Comparison of ENCODE assay signal across 13 mouse cellular contexts in genomic region chr9:34986156-34986555, GRCm38 (mm10).
DNase-seq lines count a peak whose midpoint lies in the region; ATAC-seq lines count a peak whose summit lies in the region.
"Had no signal": no experiment of that assay in that cellular context is flagged by ENCODE, and none has a peak within 500 bp of the region (broad histone marks: within the 10 kb centered on the region; RNA-seq: fewer than 3 reads in every experiment).

No protein-coding gene starts in this region.

- no peak overlapping the region for H3K9ac ChIP-seq in liver, embryonic 11.5 days (ENCODE audit: low read depth, low read length)
- no peak overlapping the region for H3K9ac ChIP-seq in kidney, embryonic 14.5 days (ENCODE audit: low read depth, low read length)
- H3K9ac ChIP-seq: embryonic facial prominence, embryonic 12.5 days; liver, embryonic 14.5 days; neural tube, embryonic 12.5 days had no signal

- no peak for ATAC-seq in liver, embryonic 11.5 days (replicated peaks; ENCODE audit: low FRiP score)
- no peak for ATAC-seq in kidney, embryonic 14.5 days (ENCODE audit: low FRiP score, low TSS enrichment)
- ATAC-seq: CD4-positive, CD25-positive, alpha-beta regulatory T cell, adult 4 months had no signal

- H3K4me3 ChIP-seq in liver, embryonic 11.5 days (ENCODE audit: low read depth, low read length), result no peak overlapping the region
- no peak overlapping the region for H3K4me3 ChIP-seq in kidney, embryonic 14.5 days (ENCODE audit: low read length)
- H3K4me3 ChIP-seq: embryonic facial prominence, embryonic 12.5 days; neural tube, embryonic 12.5 days had no signal

- H3K36me3 ChIP-seq in liver, embryonic 11.5 days (ENCODE audit: control insufficient read depth, insufficient read depth, low read length), result no peaks in the 10 kb centered on the region
- H3K36me3 ChIP-seq in kidney, embryonic 14.5 days (ENCODE audit: control insufficient read depth, insufficient read depth, low read length), result no peaks in the 10 kb centered on the region
- H3K36me3 ChIP-seq: embryonic facial prominence, embryonic 12.5 days; neural tube, embryonic 12.5 days had no signal

- DNase-seq in cerebellum, postnatal 14 days, result peak; percentile 52 to 63
- no peak for DNase-seq in cerebellum, adult 11 months
- peak; percentile 61 for DNase-seq in MN1 (ENCODE audit: low spot score)
- peak; percentile 36 for DNase-seq in layer of hippocampus, adult 9-10 months (ENCODE audit: low spot score)
- DNase-seq in right cerebral cortex, adult 18-20 months, result peak; percentile 69
- DNase-seq in liver, embryonic 11.5 days (ENCODE audit: low spot score), result no peak
- no peak for DNase-seq in kidney, adult 8-10 months
- DNase-seq: kidney, adult 2 months had no signal

- no peak overlapping the region for H3K4me2 ChIP-seq in liver, embryonic 11.5 days
- no peak overlapping the region for H3K4me2 ChIP-seq in kidney, embryonic 14.5 days (replicated peaks; ENCODE audit: low read depth, low read length)
- H3K4me2 ChIP-seq: embryonic facial prominence, embryonic 12.5 days; neural tube, embryonic 12.5 days had no signal

- no peaks in the 10 kb centered on the region for H3K9me3 ChIP-seq in liver, embryonic 11.5 days (ENCODE audit: control insufficient read depth, low read length)
- H3K9me3 ChIP-seq in kidney, embryonic 14.5 days (ENCODE audit: control insufficient read depth, low read length), result no peaks in the 10 kb centered on the region
- H3K9me3 ChIP-seq: embryonic facial prominence, embryonic 12.5 days; neural tube, embryonic 12.5 days had no signal

- no peaks in the 10 kb centered on the region for H3K27me3 ChIP-seq in liver, embryonic 11.5 days (replicated peaks; ENCODE audit: control insufficient read depth, insufficient read depth, low read length)
- no peaks in the 10 kb centered on the region for H3K27me3 ChIP-seq in kidney, embryonic 14.5 days (ENCODE audit: control insufficient read depth, insufficient read depth, low read length)
- H3K27me3 ChIP-seq: neural tube, embryonic 12.5 days had no signal

- H3K4me1 ChIP-seq in liver, embryonic 11.5 days (replicated peaks; ENCODE audit: control insufficient read depth, insufficient read depth, low read length), result no peaks in the 10 kb centered on the region
- H3K4me1 ChIP-seq in kidney, embryonic 14.5 days (ENCODE audit: control insufficient read depth, insufficient read depth, low read length), result no peaks in the 10 kb centered on the region
- H3K4me1 ChIP-seq: neural tube, embryonic 12.5 days had no signal

- no peak overlapping the region for H3K27ac ChIP-seq in liver, embryonic 11.5 days (ENCODE audit: low read depth, low read length)
- H3K27ac ChIP-seq in kidney, embryonic 14.5 days (ENCODE audit: low read depth, low read length), result no peak overlapping the region
- H3K27ac ChIP-seq: embryonic facial prominence, embryonic 12.5 days; liver, embryonic 14.5 days; neural tube, embryonic 12.5 days had no signal

Comparison
In these comparisons a context has a peak if more than half of its experiments do, and no peak if none do; other contexts are left out.
1. DNase-seq: peak in cerebellum, postnatal 14 days (2 of 2), MN1 (single experiment), layer of hippocampus, adult 9-10 months (single experiment) and right cerebral cortex, adult 18-20 months (single experiment); none in cerebellum, adult 11 months (single experiment), liver, embryonic 11.5 days (single experiment) and kidney, adult 8-10 months (0 of 2).